Mouse (Mus musculus) ES-Bruce4 (cell line): ENCODE measurements around the gene Syt16. TPM values are rescaled to one million over a fixed set of nuclear protein-coding genes. Genes with fewer than 3 reads are reported as not detected.

ENCODE experiments used
- H3K27ac ChIP-seq: 2 replicates; pipeline ENCODE4 v1.5.1; 2012; ENCODE audit warnings: low read length, inconsistent platforms; ENCODE audit not compliant: insufficient read depth
- H3K27me3 ChIP-seq: 2 replicates; pipeline ENCODE4 v1.6.1; 2012; ENCODE audit warnings: mild to moderate bottlenecking, low read length, inconsistent platforms; ENCODE audit not compliant: control insufficient read depth, poor library complexity, insufficient read depth, severe bottlenecking
- H3K36me3 ChIP-seq: 2 replicates; pipeline ENCODE4 v1.6.1; 2012; ENCODE audit warnings: inconsistent platforms, mild to moderate bottlenecking, low read length, moderate library complexity; ENCODE audit not compliant: control insufficient read depth, poor library complexity, insufficient read depth, severe bottlenecking
- H3K4me1 ChIP-seq: one replicate; pipeline ENCODE4 v1.8.1; 2011; ENCODE audit warnings: low read length; ENCODE audit not compliant: control insufficient read depth, insufficient read depth
- H3K4me3 ChIP-seq: 2 replicates; pipeline ENCODE4 v1.5.1; 2011; ENCODE audit warnings: low read depth, mild to moderate bottlenecking, low read length
- H3K9ac ChIP-seq: 2 replicates; pipeline ENCODE4 v1.6.1; 2012; ENCODE audit warnings: low read depth, mild to moderate bottlenecking, inconsistent platforms; ENCODE audit not compliant: poor library complexity, severe bottlenecking
- H3K9me3 ChIP-seq: replicated peaks from 2 replicates; pipeline ENCODE4 v1.6.1; 2012; ENCODE audit warnings: mild to moderate bottlenecking, low read length, inconsistent platforms; ENCODE audit not compliant: control insufficient read depth, poor library complexity, insufficient read depth, severe bottlenecking
- CTCF ChIP-seq: IDR thresholded peaks from one replicate; pipeline ENCODE4 v1.8.1; 2011; ENCODE audit warnings: low read depth, low read length
- EP300 ChIP-seq: IDR thresholded peaks from 2 replicates; pipeline ENCODE4 v1.6.1; 2011; ENCODE audit warnings: low read depth, low read length; ENCODE audit not compliant: insufficient read depth
- POLR2A ChIP-seq: IDR thresholded peaks from one replicate; pipeline ENCODE4 v1.8.1; 2011; ENCODE audit warnings: low read length; ENCODE audit not compliant: insufficient read depth
- polyA plus RNA-seq: library from polyadenylated mRNA; stranded (reverse); fragments of >200 nt; gene quantifications from 2 replicates; pipeline ENCODE4 v1.2.4, GENCODE M21; 2011; ENCODE audit warnings: low read depth; ENCODE audit not compliant: missing spikeins, insufficient read depth, insufficient read length

Gene Syt16
- polyA plus RNA-seq, 1 experiment = not detected

DNA sequence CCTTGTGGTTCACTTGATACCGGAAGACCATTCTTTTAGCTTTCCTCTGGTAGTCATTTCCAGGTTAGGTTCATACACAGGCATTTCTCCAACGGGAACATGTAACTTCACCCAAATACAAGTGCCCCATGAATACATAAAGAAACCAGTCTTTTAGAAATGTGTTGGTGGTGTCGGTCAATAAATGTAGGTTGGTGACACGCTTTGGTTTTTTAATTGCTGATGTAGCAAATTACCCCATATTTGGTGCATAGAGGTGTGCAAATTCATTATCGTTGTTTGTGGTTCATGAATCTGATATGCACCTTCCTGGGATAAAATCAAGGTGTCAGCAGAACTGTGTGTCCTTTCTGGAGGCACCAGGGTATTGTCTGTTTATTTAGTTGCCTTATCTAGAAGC lies 86.9 kb downstream of the Syt16 start:
- Histone ChIP-seq H3K4me3 (no peak overlapping the region), H3K4me1 (no peaks in the 10 kb centered on the region)

DNA sequence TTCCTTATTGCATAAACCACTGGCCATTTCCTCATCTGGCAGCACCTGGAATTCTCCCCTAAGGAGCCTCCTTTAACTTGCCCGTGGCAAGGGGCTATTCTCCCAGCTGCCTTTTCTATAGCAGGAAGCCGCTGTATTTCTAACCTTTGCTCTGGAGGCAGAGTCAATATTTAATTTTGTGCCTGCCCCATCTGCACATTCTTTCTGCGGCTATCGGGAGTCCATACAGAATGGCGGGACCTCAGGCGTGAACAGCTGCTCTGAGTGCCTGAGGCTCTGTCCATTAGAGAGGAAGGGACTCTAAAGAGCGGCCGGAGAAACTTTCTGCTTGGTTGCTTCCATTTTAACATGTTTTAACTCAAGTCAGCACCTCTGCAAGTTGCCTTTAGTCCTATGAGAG lies 89.6 kb downstream of the Syt16 start:
- Histone ChIP-seq H3K9me3 (no peaks in the 10 kb centered on the region), H3K4me3 (no peak overlapping the region), H3K4me1 (no peaks in the 10 kb centered on the region), H3K27ac (no peak overlapping the region), H3K27me3 (no peaks in the 10 kb centered on the region), H3K36me3 (no peaks in the 10 kb centered on the region), H3K9ac (no peak overlapping the region)
- TF ChIP-seq EP300 (no peak), POLR2A (no peak)

More for the DNA sequence above, 86.9 kb downstream of the Syt16 start:
- Histone ChIP-seq H3K27ac (no peak overlapping the region), H3K9me3 (no peaks in the 10 kb centered on the region), H3K27me3 (no peaks in the 10 kb centered on the region), H3K9ac (no peak overlapping the region), H3K36me3 (no peaks in the 10 kb centered on the region)
- no peak for TF ChIP-seq POLR2A
- TF ChIP-seq EP300 = no peak
- no peak for TF ChIP-seq CTCF

DNA sequence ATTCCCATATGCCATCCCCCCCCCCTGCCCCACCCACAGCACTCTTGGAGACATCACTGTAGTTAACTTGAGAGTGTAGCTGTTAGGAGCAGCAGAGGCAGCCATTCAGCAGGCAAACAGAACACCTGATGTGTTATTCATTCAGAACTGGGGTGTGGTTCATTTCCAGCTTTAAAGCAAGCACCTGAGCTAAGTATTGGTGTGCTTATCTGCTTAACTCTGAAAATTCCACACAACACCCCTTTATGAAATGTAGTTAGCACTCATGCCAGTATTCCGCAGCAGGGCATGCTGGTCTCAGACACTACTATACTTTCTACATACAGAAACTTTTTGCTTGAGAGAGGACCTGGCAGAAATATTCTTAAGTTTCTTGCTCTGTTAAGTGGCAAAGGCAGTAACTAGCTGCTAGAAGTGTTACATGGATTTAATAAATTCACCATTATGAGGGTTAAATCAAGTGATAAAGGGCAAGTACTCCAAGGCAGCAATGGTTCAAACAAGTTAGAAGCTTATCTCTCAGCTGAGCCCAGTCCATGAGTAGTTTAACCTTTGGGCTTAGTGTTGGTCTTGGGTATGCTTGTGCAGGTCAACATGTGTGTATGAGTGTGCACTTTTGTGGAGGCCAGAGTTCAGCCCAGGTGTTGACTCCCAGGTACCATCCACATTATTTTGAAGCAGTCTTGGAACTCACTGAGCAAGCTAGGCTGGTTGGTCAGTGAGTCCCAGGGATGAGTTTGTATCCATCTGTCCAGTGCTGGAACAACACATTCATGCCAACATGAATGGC lies 92.1 kb downstream of the Syt16 start:
- H3K36me3 ChIP-seq = no peaks in the 10 kb centered on the region
- H3K4me1 ChIP-seq = no peaks in the 10 kb centered on the region
- no peak overlapping the region for H3K9ac ChIP-seq
- H3K4me3 ChIP-seq = no peak overlapping the region
- no peaks in the 10 kb centered on the region for H3K9me3 ChIP-seq
- TF ChIP-seq EP300 = no peak
- no peak for TF ChIP-seq POLR2A
- TF ChIP-seq CTCF = no peak
- no peak overlapping the region for H3K27ac ChIP-seq
- no peaks in the 10 kb centered on the region for H3K27me3 ChIP-seq

DNA sequence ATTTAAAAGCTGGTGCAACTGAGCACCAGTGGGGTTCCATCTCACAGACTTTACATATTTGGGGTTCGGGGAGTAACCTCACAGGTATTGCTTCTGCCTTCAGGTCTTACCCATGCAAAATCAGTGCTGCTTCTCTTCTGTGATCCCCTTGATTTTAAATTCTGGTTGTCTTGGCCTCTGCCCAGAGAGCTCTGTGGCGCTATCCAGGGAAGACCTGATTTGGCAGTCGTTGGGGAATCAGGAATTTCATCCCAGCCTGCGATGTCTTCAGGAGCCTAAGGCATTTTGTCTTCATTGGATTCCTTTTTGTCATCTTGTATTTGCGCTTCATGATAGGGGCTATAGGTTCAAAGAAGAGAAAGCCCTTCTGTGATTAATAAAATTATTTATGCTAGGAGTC lies 95.1 kb downstream of the Syt16 start:
- no peaks in the 10 kb centered on the region for H3K4me1 ChIP-seq
- no peaks in the 10 kb centered on the region for H3K36me3 ChIP-seq
- no peaks in the 10 kb centered on the region for H3K9me3 ChIP-seq
- H3K9ac ChIP-seq = no peak overlapping the region
- H3K27me3 ChIP-seq = no peaks in the 10 kb centered on the region
- H3K4me3 ChIP-seq = no peak overlapping the region
- no peak for TF ChIP-seq POLR2A
- no peak for TF ChIP-seq EP300
- no peak for TF ChIP-seq CTCF
- no peak overlapping the region for H3K27ac ChIP-seq

DNA sequence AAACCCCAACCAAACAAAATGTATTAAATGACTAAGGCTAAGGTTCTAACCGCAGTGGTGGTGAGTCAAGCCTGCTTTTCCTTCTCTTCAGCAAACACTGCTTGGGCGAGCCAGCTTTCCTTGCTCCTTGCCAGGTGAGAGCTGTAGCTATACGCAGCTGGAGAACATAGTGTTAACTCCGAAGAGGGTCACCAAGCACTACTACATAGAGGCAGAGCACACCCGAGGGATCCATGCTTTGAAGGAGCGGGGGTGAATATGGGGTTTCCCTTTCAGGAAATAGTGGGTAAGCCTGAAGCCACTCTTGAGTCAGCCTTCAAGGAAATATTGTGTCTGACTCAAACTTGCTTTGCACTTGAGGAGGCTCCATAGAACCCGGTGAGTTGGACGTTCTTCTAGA lies 95.6 kb downstream of the Syt16 start:
- H3K4me3 ChIP-seq = no peak overlapping the region
- H3K9ac ChIP-seq = no peak overlapping the region
- peaks cover 4% of the 10 kb centered on the region for H3K9me3 ChIP-seq
- no peaks in the 10 kb centered on the region for H3K4me1 ChIP-seq
- H3K27me3 ChIP-seq = no peaks in the 10 kb centered on the region
- no peak overlapping the region for H3K27ac ChIP-seq
- H3K36me3 ChIP-seq = no peaks in the 10 kb centered on the region
- TF ChIP-seq CTCF = no peak
- no peak for TF ChIP-seq EP300
- TF ChIP-seq POLR2A = no peak

DNA sequence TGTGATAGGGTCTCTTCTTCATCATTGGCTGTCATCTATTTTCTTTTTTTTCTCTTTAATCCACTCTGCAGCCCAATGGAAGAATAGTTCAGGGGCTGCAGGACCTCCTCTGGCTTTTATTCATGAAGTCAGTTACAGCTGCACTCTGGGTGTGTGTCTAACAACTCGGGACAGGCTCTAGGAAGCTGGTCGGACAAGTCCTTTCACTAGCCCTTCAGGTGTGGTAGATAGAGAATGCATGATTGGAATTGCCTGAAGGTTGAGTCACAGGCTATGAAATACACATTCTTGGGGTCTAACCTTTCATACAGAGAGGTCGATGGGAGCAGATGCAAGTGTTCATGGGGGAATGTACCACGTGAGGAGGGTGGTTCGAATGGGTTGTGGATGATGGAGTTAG lies 97.2 kb downstream of the Syt16 start:
- no peak for TF ChIP-seq POLR2A
- no peak for TF ChIP-seq CTCF
- no peak for TF ChIP-seq EP300
- no peaks in the 10 kb centered on the region for H3K27me3 ChIP-seq
- H3K4me3 ChIP-seq = no peak overlapping the region
- no peaks in the 10 kb centered on the region for H3K36me3 ChIP-seq
- peaks cover 7% of the 10 kb centered on the region for H3K9me3 ChIP-seq
- no peaks in the 10 kb centered on the region for H3K4me1 ChIP-seq
- H3K9ac ChIP-seq = no peak overlapping the region
- no peak overlapping the region for H3K27ac ChIP-seq
